Mouse (Mus musculus) limb, embryonic 10.5 days (tissue): Measurements from ENCODE around the gene Bloc1s5. TPM values are rescaled to one million over a fixed set of nuclear protein-coding genes. Genes with fewer than 3 reads are reported as not detected.

Experiments
- DNase-seq: peaks from one replicate; pipeline ENCODE4 v3.0.0-alpha.2; 2017; ENCODE audit warnings: low spot score
- H3K27ac ChIP-seq: fragments of 300-500 bp; sonication (generic); 2 replicates; pipeline ENCODE4 v1.5.1; 2016; ENCODE audit warnings: mild to moderate bottlenecking
- H3K27me3 ChIP-seq: fragments of 300-500 bp; sonication (generic); 2 replicates; pipeline ENCODE4 v1.6.1; 2016; ENCODE audit warnings: low read depth, mild to moderate bottlenecking; ENCODE audit not compliant: poor library complexity, severe bottlenecking
- H3K36me3 ChIP-seq: fragments of 300-500 bp; sonication (generic); 2 replicates; pipeline ENCODE4 v1.6.1; 2016; ENCODE audit warnings: mild to moderate bottlenecking, moderate library complexity
- H3K4me1 ChIP-seq: fragments of 300-500 bp; sonication (generic); 2 replicates; pipeline ENCODE4 v1.6.1; 2016
- H3K4me3 ChIP-seq: fragments of 300-500 bp; sonication (generic); 2 replicates; pipeline ENCODE4 v1.5.1; 2016; ENCODE audit warnings: mild to moderate bottlenecking, moderate library complexity
- H3K9me3 ChIP-seq: fragments of 300-500 bp; sonication (generic); replicated peaks from 2 replicates; pipeline ENCODE4 v1.6.1; 2016; ENCODE audit warnings: mild to moderate bottlenecking
- WGBS: fragments of 180-500 bp; shearing (Covaris S2); methylation state at CpG from one replicate; pipeline ENCODE4 v1.1.7; 2016; 5-methylcytosine and 5-hydroxymethylcytosine counted together
- polyA plus RNA-seq: library from polyadenylated mRNA; unstranded; fragments of >200 nt; fragmentation: Nextera tagmentation; extraction: Ambion mirVana; gene quantifications from 2 replicates; pipeline ENCODE4 v1.2.1, GENCODE M21; 2016

Gene Bloc1s5
- polyA plus RNA-seq, 1 experiment from 2014 or later, result 23.5 TPM

- Histone ChIP-seq H3K9me3 (no peaks in the 10 kb centered on the region), H3K27ac (no peak overlapping the region), H3K36me3 (no peaks in the 10 kb centered on the region), H3K27me3 (no peaks in the 10 kb centered on the region), H3K4me3 (no peak overlapping the region), H3K4me1 (no peaks in the 10 kb centered on the region)
- WGBS, result 84% methylated on average over 3 of the region's 3 CpGs
- no peak for DNase-seq
Measured at GRCm38 (mm10) chr13:38582768-38583167, 52.1 kb downstream of the Bloc1s5 start.

GRCm38 (mm10) chr13:38580601-38581457 lies 54.1 kb downstream of the Bloc1s5 start:
- Histone ChIP-seq H3K9me3 (no peaks in the 10 kb centered on the region), H3K27me3 (no peaks in the 10 kb centered on the region), H3K36me3 (no peaks in the 10 kb centered on the region), H3K27ac (no peak overlapping the region), H3K4me3 (no peak overlapping the region), H3K4me1 (no peaks in the 10 kb centered on the region)
- 70% methylated on average over 11 of the region's 11 CpGs for WGBS
- DNase-seq, result peak; percentile 42

- Histone ChIP-seq H3K9me3 (no peaks in the 10 kb centered on the region), H3K4me3 (no peak overlapping the region), H3K36me3 (no peaks in the 10 kb centered on the region), H3K27me3 (no peaks in the 10 kb centered on the region), H3K27ac (no peak overlapping the region), H3K4me1 (no peaks in the 10 kb centered on the region)
- WGBS, result 78% methylated on average over 25 of the region's 25 CpGs
- DNase-seq, result no peak
Measured at GRCm38 (mm10) chr13:38579971-38580600, 54.8 kb downstream of the Bloc1s5 start.

DNA sequence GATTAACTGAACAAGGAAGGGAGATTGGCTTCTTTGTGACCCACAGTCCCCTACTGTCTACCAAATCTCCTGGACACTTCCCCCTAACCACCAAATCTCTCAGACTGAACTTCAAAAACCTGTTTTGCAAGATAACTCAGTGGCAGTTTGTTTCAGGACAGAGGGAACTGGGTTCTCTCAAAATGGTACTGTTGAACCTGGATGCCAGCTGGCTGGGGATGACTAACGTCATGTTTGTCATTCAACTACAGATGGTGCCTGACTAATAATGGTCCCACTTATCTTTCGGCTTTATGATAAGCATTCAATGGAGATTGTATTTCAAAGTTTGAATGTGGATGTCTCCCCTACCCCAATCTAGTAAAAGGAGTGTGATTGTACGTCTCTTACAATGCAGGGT lies 60.2 kb downstream of the Bloc1s5 start:
- peak; percentile 17 for DNase-seq
- WGBS, result 87% methylated on average over 3 of the region's 3 CpGs
- no peaks in the 10 kb centered on the region for H3K36me3 ChIP-seq
- H3K4me1 ChIP-seq, result no peaks in the 10 kb centered on the region
- H3K27me3 ChIP-seq, result no peaks in the 10 kb centered on the region
- no peaks in the 10 kb centered on the region for H3K9me3 ChIP-seq
- no peak overlapping the region for H3K4me3 ChIP-seq
- H3K27ac ChIP-seq, result no peak overlapping the region

- Histone ChIP-seq H3K36me3 (no peaks in the 10 kb centered on the region), H3K4me3 (no peak overlapping the region), H3K27me3 (no peaks in the 10 kb centered on the region), H3K4me1 (no peaks in the 10 kb centered on the region), H3K9me3 (no peaks in the 10 kb centered on the region), H3K27ac (no peak overlapping the region)
- 90% methylated on average over 1 of the region's 1 CpGs for WGBS
- DNase-seq, result no peak
Measured at GRCm38 (mm10) chr13:38573281-38573680, 61.6 kb downstream of the Bloc1s5 start.

GRCm38 (mm10) chr13:38565245-38565644 lies 69.7 kb downstream of the Bloc1s5 start:
- 87% methylated on average over 4 of the region's 4 CpGs for WGBS
- DNase-seq, result peak; percentile 1
- H3K27ac ChIP-seq, result no peak overlapping the region
- H3K36me3 ChIP-seq, result no peaks in the 10 kb centered on the region
- no peaks in the 10 kb centered on the region for H3K9me3 ChIP-seq
- H3K4me1 ChIP-seq, result no peaks in the 10 kb centered on the region
- no peaks in the 10 kb centered on the region for H3K27me3 ChIP-seq
- H3K4me3 ChIP-seq, result no peak overlapping the region

DNA sequence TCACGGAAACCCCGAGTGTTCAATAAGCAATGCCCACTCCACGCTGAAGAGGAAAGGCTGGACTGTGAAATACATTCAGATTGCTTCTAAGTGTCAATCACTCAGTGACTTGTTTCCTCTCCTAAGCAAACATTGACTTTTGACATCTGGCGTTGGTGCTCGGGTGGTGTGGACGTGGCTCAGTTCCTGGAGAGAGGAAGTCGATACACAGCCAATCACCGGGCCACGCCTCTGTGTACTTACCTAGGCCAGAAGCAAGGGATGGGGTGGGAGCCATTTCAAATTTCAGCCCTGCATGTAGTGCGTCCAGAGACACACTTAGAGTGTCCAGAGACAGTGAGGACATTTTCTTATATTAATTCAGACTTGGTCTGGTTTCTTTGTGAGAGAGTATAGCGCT lies 80.3 kb downstream of the Bloc1s5 start:
- no peaks in the 10 kb centered on the region for H3K9me3 ChIP-seq
- DNase-seq, result peak; percentile 19
- no peaks in the 10 kb centered on the region for H3K4me1 ChIP-seq
- H3K4me3 ChIP-seq, result no peak overlapping the region
- H3K36me3 ChIP-seq, result no peaks in the 10 kb centered on the region
- WGBS, result 83% methylated on average over 11 of the region's 11 CpGs
- H3K27ac ChIP-seq, result no peak overlapping the region
- no peaks in the 10 kb centered on the region for H3K27me3 ChIP-seq

GRCm38 (mm10) chr13:38554210-38554609 lies 80.7 kb downstream of the Bloc1s5 start:
- 78% methylated on average over 3 of the region's 3 CpGs for WGBS

GRCm38 (mm10) chr13:38548681-38549080 lies 86.2 kb downstream of the Bloc1s5 start:
- WGBS, result 86% methylated on average over 5 of the region's 5 CpGs
- peak; percentile 7 for DNase-seq
- H3K36me3 ChIP-seq, result no peaks in the 10 kb centered on the region
- no peaks in the 10 kb centered on the region for H3K27me3 ChIP-seq
- no peaks in the 10 kb centered on the region for H3K9me3 ChIP-seq
- H3K4me3 ChIP-seq, result no peak overlapping the region
- H3K4me1 ChIP-seq, result no peaks in the 10 kb centered on the region
- no peak overlapping the region for H3K27ac ChIP-seq

More at GRCm38 (mm10) chr13:38554210-38554609, 80.7 kb downstream of the Bloc1s5 start:
- Histone ChIP-seq H3K9me3 (no peaks in the 10 kb centered on the region), H3K4me1 (no peaks in the 10 kb centered on the region), H3K27me3 (no peaks in the 10 kb centered on the region), H3K4me3 (no peak overlapping the region), H3K36me3 (no peaks in the 10 kb centered on the region), H3K27ac (no peak overlapping the region)
- peak; percentile 23 for DNase-seq

- H3K36me3 ChIP-seq, result no peaks in the 10 kb centered on the region
- no peaks in the 10 kb centered on the region for H3K9me3 ChIP-seq
- 91% methylated on average over 5 of the region's 5 CpGs for WGBS
- DNase-seq, result peak; percentile 3
- H3K27ac ChIP-seq, result no peak overlapping the region
- H3K4me1 ChIP-seq, result no peaks in the 10 kb centered on the region
- H3K27me3 ChIP-seq, result no peaks in the 10 kb centered on the region
- H3K4me3 ChIP-seq, result no peak overlapping the region
Measured at GRCm38 (mm10) chr13:38547717-38548116, 87.2 kb downstream of the Bloc1s5 start.

GRCm38 (mm10) chr13:38546754-38547153 lies 88.2 kb downstream of the Bloc1s5 start:
- Histone ChIP-seq H3K36me3 (no peaks in the 10 kb centered on the region), H3K9me3 (no peaks in the 10 kb centered on the region), H3K27me3 (no peaks in the 10 kb centered on the region), H3K27ac (no peak overlapping the region), H3K4me3 (no peak overlapping the region), H3K4me1 (no peaks in the 10 kb centered on the region)
- DNase-seq, result no peak
- WGBS, result 90% methylated on average over 4 of the region's 4 CpGs

DNA sequence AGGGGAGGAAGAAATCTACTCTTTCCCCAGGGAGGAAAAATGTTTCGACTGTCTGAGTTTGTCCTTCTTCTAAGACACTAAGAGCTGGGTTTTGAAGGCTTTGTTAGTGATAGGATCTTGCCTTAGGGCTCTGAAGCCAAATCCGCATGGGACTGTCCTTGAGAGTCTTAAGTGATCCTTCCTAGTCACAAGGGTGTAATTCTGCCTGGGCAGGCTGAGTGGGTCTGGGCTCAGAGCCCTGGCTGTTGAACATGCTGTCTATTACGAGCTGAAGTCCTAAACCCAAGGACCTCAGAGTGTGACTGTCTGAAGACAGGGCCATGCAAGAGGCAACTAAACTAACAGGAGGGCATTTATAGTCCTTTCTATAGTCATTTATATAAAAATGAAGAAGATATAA lies 89.4 kb downstream of the Bloc1s5 start:
- Histone ChIP-seq H3K36me3 (no peaks in the 10 kb centered on the region), H3K9me3 (no peaks in the 10 kb centered on the region), H3K4me3 (no peak overlapping the region), H3K27ac (no peak overlapping the region), H3K4me1 (no peaks in the 10 kb centered on the region), H3K27me3 (no peaks in the 10 kb centered on the region)
- DNase-seq, result no peak
- WGBS, result 69% methylated on average over 3 of the region's 3 CpGs

GRCm38 (mm10) chr13:38544769-38545445 lies 90.0 kb downstream of the Bloc1s5 start:
- WGBS, result 84% methylated on average over 8 of the region's 8 CpGs
- H3K27ac ChIP-seq, result no peak overlapping the region
- DNase-seq, result no peak

More at GRCm38 (mm10) chr13:38544769-38545445, 90.0 kb downstream of the Bloc1s5 start:
- Histone ChIP-seq H3K4me1 (no peaks in the 10 kb centered on the region), H3K36me3 (no peaks in the 10 kb centered on the region), H3K27me3 (no peaks in the 10 kb centered on the region), H3K9me3 (no peaks in the 10 kb centered on the region), H3K4me3 (no peak overlapping the region)
